Mouse (Mus musculus) frontal cortex, adult 2 months (tissue): ENCODE data around the gene Fcgr1. TPM values are rescaled to one million over a fixed set of nuclear protein-coding genes. Genes with fewer than 3 reads are reported as not detected.

Experiments
- polyA plus RNA-seq: library from polyadenylated mRNA; depleted of rRNA; stranded (reverse); fragments of >200 nt; gene quantifications from 2 replicates; pipeline ENCODE4 v1.2.3, GENCODE M21; 2012; rRNA removed

The Fcgr1 gene
- polyA plus RNA-seq, 1 experiment, result 4.8 TPM

Other genes with a start within 250 kb of the Fcgr1 start
- gene Vps45, start 235.5 kb downstream of the Fcgr1 start, polyA plus RNA-seq, result 32.7 and 33.0 TPM in 2 replicates
- 16.2 and 17.6 TPM in 2 replicates for gene Otud7b, start 189.4 kb downstream of the Fcgr1 start, polyA plus RNA-seq
- 21.3 and 25.7 TPM in 2 replicates for gene Mtmr11, start 132.0 kb downstream of the Fcgr1 start, polyA plus RNA-seq
- 56.5 and 61.5 TPM in 2 replicates for gene Sf3b4, start 121.6 kb downstream of the Fcgr1 start, polyA plus RNA-seq
- gene Sv2a, start 112.8 kb downstream of the Fcgr1 start, polyA plus RNA-seq, result 309 and 315 TPM in 2 replicates
- gene Bola1, start 74.3 kb downstream of the Fcgr1 start, polyA plus RNA-seq, result 34.8 and 36.6 TPM in 2 replicates
- gene Hist2h2ab, start 74.1 kb downstream of the Fcgr1 start, polyA plus RNA-seq, result 0.71 and 2.0 TPM in 2 replicates
- 0.80 and 1.9 TPM in 2 replicates for gene Hist2h2ac, start 73.1 kb downstream of the Fcgr1 start, polyA plus RNA-seq
- gene Hist2h2be, start 72.8 kb downstream of the Fcgr1 start, polyA plus RNA-seq, result 10.5 and 12.2 TPM in 2 replicates
- 14.1 and 17.1 TPM in 2 replicates for gene Hist2h3c2, start 54.8 kb downstream of the Fcgr1 start, polyA plus RNA-seq
- gene Hist2h2aa2, start 53.7 kb downstream of the Fcgr1 start, polyA plus RNA-seq, result 6.9 TPM in 1 of 2 replicates, not detected in the other
- gene Hist2h2aa1, start 48.5 kb downstream of the Fcgr1 start, polyA plus RNA-seq, result 146 and 222 TPM in 2 replicates
- not detected in 2 replicates for gene Hist2h3c1, start 47.3 kb downstream of the Fcgr1 start, polyA plus RNA-seq
- gene Hist2h4, start 30.7 kb downstream of the Fcgr1 start, polyA plus RNA-seq, result 3.3 and 3.9 TPM in 2 replicates
- 7.3 and 8.1 TPM in 2 replicates for gene Hist2h3b, start 25.3 kb downstream of the Fcgr1 start, polyA plus RNA-seq
- 1.3 and 2.0 TPM in 2 replicates for gene Hist2h2bb, start 24.2 kb downstream of the Fcgr1 start, polyA plus RNA-seq
- not detected in 2 replicates for gene BC107364, start 158.3 kb upstream of the Fcgr1 start, polyA plus RNA-seq
- gene Hfe2, start 231.2 kb upstream of the Fcgr1 start, polyA plus RNA-seq, result 0.60 and 1.1 TPM in 2 replicates